Mouse (Mus musculus) yolk sac, embryonic 10.5 days (tissue): ENCODE results near the gene Gm867.

Source experiments
- DNase-seq: peaks from one replicate; pipeline ENCODE4 v3.0.0-alpha.2; 2017; ENCODE audit warnings: low spot score

Gene Gm867

DNA sequence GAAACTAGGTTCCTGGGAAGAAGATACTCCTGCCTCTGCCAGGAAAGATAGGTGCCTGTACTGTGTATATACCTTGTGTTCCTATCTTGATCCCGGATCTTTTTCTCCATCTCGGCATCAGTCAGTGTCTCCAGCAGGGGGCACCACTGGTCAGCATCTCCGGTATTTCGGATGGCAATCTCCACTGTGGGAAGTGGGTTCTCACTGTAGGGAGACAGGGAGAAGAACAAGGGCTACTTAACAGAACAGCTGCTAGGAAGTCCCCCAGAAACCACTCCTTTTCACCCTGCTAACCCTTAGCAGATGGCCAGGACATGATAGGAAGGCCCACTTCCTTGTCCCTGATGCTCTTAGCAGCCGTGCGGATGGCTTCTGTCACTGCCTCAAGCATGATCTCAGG is 43.1 kb downstream of the Gm867 start:
- no peak for DNase-seq

DNA sequence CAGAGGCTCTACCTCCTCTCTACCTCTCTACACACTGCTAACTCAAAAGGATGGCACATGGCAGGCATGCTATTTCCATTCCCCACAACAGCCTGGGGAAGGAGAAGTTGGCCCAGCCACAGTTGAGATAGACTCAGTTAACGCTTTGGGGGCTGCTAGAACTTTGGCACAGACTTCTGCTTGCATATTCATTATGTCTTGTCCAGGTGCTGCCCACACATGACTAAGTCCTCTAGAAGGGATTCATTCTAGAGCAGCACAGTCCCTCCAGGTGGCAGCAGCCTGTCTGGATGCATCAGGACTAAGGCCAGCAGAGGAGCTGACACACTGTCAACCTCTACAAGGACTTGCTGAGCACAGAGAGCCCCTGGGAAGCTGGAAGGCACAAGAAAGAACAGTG is 44.3 kb downstream of the Gm867 start:
- DNase-seq = no peak

DNA sequence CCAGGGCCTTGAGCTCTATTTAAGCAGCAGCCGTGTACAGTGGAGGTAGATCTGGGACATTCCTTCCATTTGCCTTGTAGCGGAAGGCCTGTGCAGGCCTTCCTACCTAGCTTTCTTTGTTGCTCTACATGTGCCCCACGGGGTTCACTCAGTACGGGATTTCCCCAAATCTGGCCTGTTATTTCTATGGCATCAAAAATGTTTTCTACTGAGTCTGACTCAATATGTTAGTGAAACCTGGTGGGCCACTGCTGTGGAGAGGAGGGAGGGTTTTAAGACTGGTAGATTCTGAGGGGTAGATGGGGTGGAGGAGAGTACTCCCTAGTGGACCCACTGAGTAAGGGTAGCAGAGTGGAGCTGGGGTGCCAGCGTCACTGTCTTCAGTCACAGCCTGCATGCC is 44.7 kb downstream of the Gm867 start:
- no peak for DNase-seq

DNA sequence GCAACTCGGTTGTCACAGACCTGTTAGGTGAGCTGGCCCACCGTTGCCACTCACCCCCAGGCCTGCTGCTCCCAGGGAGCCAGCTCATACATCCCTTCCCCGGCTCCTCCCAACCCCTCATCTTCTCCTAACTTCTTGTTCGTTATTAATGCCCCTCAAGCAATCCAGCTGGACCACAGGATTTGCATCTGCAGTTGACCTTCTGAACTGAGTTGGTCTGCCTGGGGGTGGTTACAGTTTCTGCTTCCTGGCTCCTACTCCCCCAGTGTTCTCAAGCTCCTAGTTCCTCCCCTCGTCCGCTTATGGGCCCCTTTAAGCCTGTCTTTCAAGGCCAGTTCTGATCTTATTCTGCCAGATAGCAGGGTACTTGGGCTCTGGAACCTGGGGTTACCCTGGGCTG is 45.9 kb downstream of the Gm867 start:
- no peak for DNase-seq

DNA sequence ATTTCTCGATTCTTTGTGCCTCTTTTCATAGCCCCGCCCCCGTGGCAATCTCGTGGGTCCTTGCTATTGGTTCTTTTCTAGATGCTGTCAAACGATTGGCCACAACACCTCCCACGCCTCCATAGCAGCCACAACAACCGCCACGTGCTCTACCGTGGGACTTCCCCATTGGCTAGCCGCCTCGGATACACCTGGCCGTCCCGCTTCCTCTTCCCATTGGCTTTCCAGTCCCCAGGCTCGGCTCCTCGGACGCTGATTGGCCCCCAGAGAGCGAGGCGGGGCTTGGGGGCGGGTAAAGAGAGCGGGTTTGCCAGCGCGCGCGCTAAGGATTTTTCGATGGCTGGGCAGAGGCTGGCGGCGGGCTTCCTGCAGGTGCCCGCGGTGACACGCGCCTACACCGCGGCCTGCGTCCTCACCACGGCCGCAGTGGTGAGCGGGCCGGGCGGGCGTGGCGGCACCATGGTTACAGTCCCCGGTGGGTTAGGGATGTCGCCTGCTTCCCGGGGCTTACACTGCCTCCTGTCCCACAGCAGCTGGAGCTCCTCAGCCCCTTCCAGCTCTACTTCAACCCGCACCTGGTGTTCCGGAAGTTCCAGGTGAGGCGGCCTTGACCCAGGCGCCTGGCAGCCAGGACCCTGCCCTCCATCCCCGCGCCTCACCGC is 47.3 kb downstream of the Gm867 start, which contains the start of gene Derl3:
Gene Derl3 (plus strand): TSS at position 325 of the 662 bp plus-strand sequence.
- DNase-seq = peak; percentile 97

DNA sequence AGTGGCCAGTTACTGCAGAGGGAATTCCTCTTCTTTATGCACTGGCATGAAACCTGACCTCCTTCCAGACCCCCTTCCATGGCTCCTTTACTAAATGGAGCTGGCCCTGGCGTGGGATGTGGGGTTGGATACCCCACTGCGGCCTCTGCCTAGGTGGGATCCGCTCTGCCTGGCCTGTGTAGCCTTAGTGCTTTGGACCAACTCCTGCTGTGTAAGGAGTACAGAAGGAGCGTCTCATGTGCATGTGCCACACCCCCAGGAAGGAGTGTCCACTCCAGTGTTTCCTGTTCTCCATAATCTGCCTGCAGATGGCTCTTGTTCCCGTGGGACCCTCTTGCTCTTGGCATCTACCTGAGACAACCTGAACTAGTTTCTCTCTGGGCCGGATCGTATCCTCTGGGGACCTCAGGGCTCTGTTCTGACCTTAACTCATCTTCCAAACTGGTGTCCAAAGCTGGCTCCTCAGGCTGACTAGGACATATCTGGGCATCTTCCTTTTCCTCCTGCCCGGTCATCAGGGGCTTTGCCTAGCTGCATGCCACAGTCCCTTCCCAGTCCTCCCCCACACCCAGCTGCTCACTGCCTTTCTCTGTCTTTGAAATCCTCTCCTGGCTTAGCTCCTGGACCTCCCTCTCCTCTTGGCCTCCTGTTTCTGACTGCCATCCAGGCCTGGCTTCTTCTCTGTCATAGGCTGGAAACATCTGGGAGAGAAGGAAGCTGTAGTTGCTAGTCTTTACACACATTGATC is 50.9 kb downstream of the Gm867 start:
- DNase-seq = no peak
